Mouse (Mus musculus) liver, postnatal 0 days (tissue): ENCODE measurements around the gene Nupr1. TPM values are rescaled to one million over a fixed set of nuclear protein-coding genes. Genes with fewer than 3 reads are reported as not detected.
A peak's percentile ranks its signal among the peaks of the same experiment; 100 is the strongest.

ENCODE experiments used
- ATAC-seq: fragments of 200-750 bp; cut with Nextera tagmentation; 2 replicates; pipeline ENCODE4 v1.8.0; 2017; ENCODE audit warnings: mild to moderate bottlenecking, moderate library complexity
- DNase-seq: peaks from one replicate; pipeline ENCODE4 v3.0.0-alpha.2; 2016
- H3K27ac ChIP-seq: fragments of 300-500 bp; sonication (generic); 2 replicates; pipeline ENCODE4 v1.5.1; 2014; ENCODE audit warnings: antibody characterized with exemption, moderate library complexity, mild to moderate bottlenecking, low read depth
- H3K27me3 ChIP-seq: fragments of 300-500 bp; sonication (generic); 2 replicates; pipeline ENCODE4 v1.6.1; 2014; ENCODE audit warnings: low read length, control low read depth, mixed read lengths; ENCODE audit not compliant: insufficient read depth
- H3K36me3 ChIP-seq: fragments of 300-500 bp; sonication (generic); replicated peaks from 2 replicates; pipeline ENCODE4 v1.6.1; 2014; ENCODE audit warnings: mild to moderate bottlenecking, control low read depth, low read length, moderate library complexity, mixed read lengths; ENCODE audit not compliant: insufficient read depth
- H3K4me1 ChIP-seq: fragments of 300-500 bp; sonication (generic); 2 replicates; pipeline ENCODE4 v1.6.1; 2014; ENCODE audit warnings: antibody characterized with exemption, mild to moderate bottlenecking, control low read depth; ENCODE audit not compliant: insufficient read depth
- H3K4me2 ChIP-seq: fragments of 300-500 bp; sonication (generic); 2 replicates; pipeline ENCODE4 v1.6.1; 2014; ENCODE audit warnings: low read depth, mild to moderate bottlenecking, low read length, moderate library complexity, mixed read lengths
- H3K4me3 ChIP-seq: fragments of 300-500 bp; sonication (generic); 2 replicates; pipeline ENCODE4 v1.5.1; 2014; ENCODE audit warnings: low read depth, low read length
- H3K9ac ChIP-seq: fragments of 300-500 bp; sonication (generic); replicated peaks from 2 replicates; pipeline ENCODE4 v1.6.1; 2014; ENCODE audit warnings: mild to moderate bottlenecking, moderate library complexity
- H3K9me3 ChIP-seq: fragments of 300-500 bp; sonication (generic); 2 replicates; pipeline ENCODE4 v1.6.1; 2016; ENCODE audit warnings: mild to moderate bottlenecking, control low read depth, low read length, mixed read lengths
- CTCF ChIP-seq: sonication (generic); IDR thresholded peaks from 2 replicates; pipeline ENCODE4 v1.5.1; 2016; ENCODE audit warnings: antibody characterized with exemption, low read depth
- EP300 ChIP-seq: IDR thresholded peaks from 2 replicates; pipeline ENCODE4 v1.6.1; 2016; ENCODE audit warnings: antibody characterized with exemption, low read depth, mild to moderate bottlenecking
- WGBS: fragments of 180-500 bp; shearing (Covaris S2); extraction: QIAGEN DNeasy Blood & Tissue Kit; methylation state at CpG from one replicate; pipeline ENCODE4 v1.1.7; 2014; ENCODE audit not compliant: insufficient replicate concordance; 5-methylcytosine and 5-hydroxymethylcytosine counted together
- polyA plus RNA-seq: library from polyadenylated mRNA; unstranded; fragments of >200 nt; fragmentation: Nextera tagmentation; extraction: Ambion mirVana; gene quantifications from 2 replicates; pipeline ENCODE4 v1.2.1, GENCODE M21; 2015

The Nupr1 gene
- polyA plus RNA-seq, 1 experiment from 2014 or later: 4.5 TPM

- no peak for ATAC-seq
- H3K27me3 ChIP-seq: no peaks in the 10 kb centered on the region
- no peak overlapping the region for H3K4me3 ChIP-seq
- no peak overlapping the region for H3K9ac ChIP-seq
- H3K4me2 ChIP-seq: no peak overlapping the region
- no peak for TF ChIP-seq CTCF
- no peak for TF ChIP-seq EP300
- no peak for DNase-seq
- peaks cover 32% of the 10 kb centered on the region for H3K36me3 ChIP-seq
- H3K4me1 ChIP-seq: peaks cover 31% of the 10 kb centered on the region
- H3K27ac ChIP-seq: no peak overlapping the region
- H3K9me3 ChIP-seq: no peaks in the 10 kb centered on the region
- WGBS: 86% methylated on average over 9 of the region's 9 CpGs
These were observed 41.5 kb upstream of the Nupr1 start for GRCm38 (mm10) chr7:126672111-126672510.

- H3K4me1 ChIP-seq: peaks cover 21% of the 10 kb centered on the region
- no peak overlapping the region for H3K4me3 ChIP-seq
- no peaks in the 10 kb centered on the region for H3K27me3 ChIP-seq
- peaks cover 36% of the 10 kb centered on the region for H3K36me3 ChIP-seq
- peak overlapping the region; percentile 36; the same call in 1 of the 2 replicates for H3K27ac ChIP-seq
- no peak overlapping the region for H3K9ac ChIP-seq
- WGBS: 71% methylated on average over 3 of the region's 3 CpGs
- no peaks in the 10 kb centered on the region for H3K9me3 ChIP-seq
- H3K4me2 ChIP-seq: no peak overlapping the region
- TF ChIP-seq CTCF (no peak), EP300 (no peak)
- no peak for DNase-seq
- ATAC-seq: peak; percentile 32; the same call in 1 of the 2 replicates
These were observed 39.5 kb upstream of the Nupr1 start for GRCm38 (mm10) chr7:126670152-126670551.

DNA sequence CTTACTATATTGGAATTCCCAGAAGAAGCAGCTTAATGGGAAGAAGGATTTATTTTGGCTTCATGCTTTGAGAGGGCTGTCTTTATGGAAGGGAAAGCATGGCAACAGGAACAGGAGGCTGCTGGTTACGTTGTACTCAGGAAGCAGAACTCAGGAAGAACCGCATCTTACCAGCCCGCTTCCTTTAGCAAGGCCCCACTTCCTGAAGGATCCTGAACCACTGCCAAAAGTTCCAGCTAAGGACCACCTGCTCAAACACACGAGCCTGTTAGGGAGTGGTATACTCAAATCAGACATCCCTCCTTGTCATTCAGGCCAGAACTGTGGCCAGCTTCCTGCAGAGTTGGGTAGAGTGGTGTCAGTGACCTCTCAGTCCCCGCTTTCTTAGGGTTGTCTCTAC is 37.8 kb upstream of the Nupr1 start:
- no peak for ATAC-seq
- no peaks in the 10 kb centered on the region for H3K9me3 ChIP-seq
- peaks cover 16% of the 10 kb centered on the region for H3K4me1 ChIP-seq
- H3K4me3 ChIP-seq: no peak overlapping the region
- no peak for DNase-seq
- H3K27ac ChIP-seq: peak overlapping the region; percentile 58
- TF ChIP-seq EP300 (no peak), CTCF (no peak)
- no peak overlapping the region for H3K9ac ChIP-seq
- peaks cover 39% of the 10 kb centered on the region for H3K36me3 ChIP-seq
- H3K27me3 ChIP-seq: no peaks in the 10 kb centered on the region
- WGBS: 50% methylated on average over 5 of the region's 5 CpGs
- H3K4me2 ChIP-seq: no peak overlapping the region

DNA sequence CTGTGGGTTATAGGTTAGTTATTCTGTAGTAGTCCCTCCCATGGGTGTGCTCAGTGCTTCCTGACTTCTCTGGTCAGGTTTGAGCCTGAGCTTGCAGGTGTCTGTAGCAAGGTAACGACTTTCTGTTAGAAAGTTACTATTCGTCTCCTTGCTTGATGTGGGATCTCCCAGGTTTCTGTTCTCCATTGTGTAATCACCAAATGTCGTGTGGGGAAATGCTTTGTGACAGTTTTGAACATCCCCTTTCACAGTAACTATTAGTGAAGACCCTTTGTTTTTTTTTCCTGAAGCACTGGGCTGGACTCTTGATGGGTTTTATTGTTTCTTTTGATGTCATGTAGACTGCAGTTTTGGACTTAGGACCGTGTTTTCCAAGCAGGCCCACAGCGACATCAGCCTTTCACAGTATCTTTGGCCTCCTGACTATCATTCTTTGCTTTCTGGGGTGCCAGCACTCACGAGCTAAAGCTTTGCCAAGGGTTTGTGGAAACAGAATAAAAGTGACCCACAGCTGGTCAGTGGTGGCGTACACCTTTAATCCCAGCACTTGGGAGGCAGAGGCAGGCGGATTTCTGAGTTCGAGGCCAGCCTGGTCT is 36.9 kb upstream of the Nupr1 start:
- peaks cover 16% of the 10 kb centered on the region for H3K4me1 ChIP-seq
- H3K27ac ChIP-seq: peak overlapping the region; percentile 58
- no peak overlapping the region for H3K4me2 ChIP-seq
- no peaks in the 10 kb centered on the region for H3K9me3 ChIP-seq
- ATAC-seq: no peak
- DNase-seq: no peak
- WGBS: 64% methylated on average over 9 of the region's 9 CpGs
- no peaks in the 10 kb centered on the region for H3K27me3 ChIP-seq
- TF ChIP-seq EP300: no peak
- no peak for TF ChIP-seq CTCF
- no peak overlapping the region for H3K4me3 ChIP-seq
- H3K36me3 ChIP-seq: peaks cover 34% of the 10 kb centered on the region
- no peak overlapping the region for H3K9ac ChIP-seq

DNA sequence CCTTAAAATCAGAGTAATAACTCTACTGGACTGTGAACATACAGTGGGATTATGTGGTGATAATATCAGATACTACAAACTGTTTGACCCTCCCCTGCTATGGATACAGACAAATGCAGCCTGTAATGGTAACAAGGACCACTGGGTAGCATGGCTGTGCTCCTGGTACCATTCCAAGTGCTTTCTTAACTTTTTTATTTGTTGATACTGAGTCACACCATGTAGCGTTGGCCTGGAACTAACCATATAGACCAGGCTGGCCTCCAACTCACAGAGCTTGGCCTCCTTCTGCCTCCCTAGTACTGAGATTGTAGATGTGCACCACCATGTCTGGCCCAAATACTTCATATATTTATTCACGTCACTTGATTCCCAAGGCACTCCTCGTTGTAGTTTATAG is 34.6 kb upstream of the Nupr1 start:
- peaks cover 19% of the 10 kb centered on the region for H3K36me3 ChIP-seq
- 83% methylated on average over 3 of the region's 3 CpGs for WGBS
- no peaks in the 10 kb centered on the region for H3K9me3 ChIP-seq
- no peak for DNase-seq
- no peaks in the 10 kb centered on the region for H3K27me3 ChIP-seq
- H3K4me2 ChIP-seq: no peak overlapping the region
- no peak overlapping the region for H3K27ac ChIP-seq
- no peak overlapping the region for H3K4me3 ChIP-seq
- H3K4me1 ChIP-seq: peaks cover 11% of the 10 kb centered on the region
- no peak for TF ChIP-seq CTCF
- TF ChIP-seq EP300: no peak
- ATAC-seq: no peak
- no peak overlapping the region for H3K9ac ChIP-seq

DNA sequence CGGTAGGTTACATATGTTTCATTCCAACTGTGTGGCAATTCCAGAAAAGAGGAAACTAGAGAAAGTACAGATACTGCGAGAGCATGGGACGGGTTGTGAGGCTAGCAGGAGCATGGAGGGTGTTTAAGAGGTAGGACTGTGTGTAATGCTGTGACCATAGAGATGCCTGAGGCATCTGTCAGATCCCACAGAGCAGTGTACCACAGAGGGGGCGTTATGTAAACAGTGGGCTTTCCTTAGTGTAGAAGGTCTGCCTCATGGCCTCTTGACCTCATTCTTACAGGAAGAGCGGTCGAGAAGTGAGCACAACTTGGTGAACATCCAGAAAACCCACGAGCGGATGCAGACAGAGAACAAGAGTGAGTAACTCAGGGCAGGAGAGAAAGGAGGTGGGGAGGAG is 33.0 kb upstream of the Nupr1 start:
- H3K27ac ChIP-seq: no peak overlapping the region
- no peaks in the 10 kb centered on the region for H3K27me3 ChIP-seq
- H3K4me3 ChIP-seq: no peak overlapping the region
- H3K4me2 ChIP-seq: no peak overlapping the region
- DNase-seq: no peak
- peak; percentile 25; the same call in 1 of the 2 replicates for ATAC-seq
- no peaks in the 10 kb centered on the region for H3K9me3 ChIP-seq
- TF ChIP-seq CTCF (no peak), EP300 (no peak)
- 74% methylated on average over 8 of the region's 8 CpGs for WGBS
- H3K36me3 ChIP-seq: peaks cover 19% of the 10 kb centered on the region
- H3K9ac ChIP-seq: no peak overlapping the region
- H3K4me1 ChIP-seq: peaks cover 10% of the 10 kb centered on the region
